Mouse (Mus musculus): ENCODE results near the gene Slc29a1. TPM values are rescaled to one million over a fixed set of nuclear protein-coding genes. Genes with fewer than 3 reads are reported as not detected.

Slc29a1 gene
- polyA plus RNA-seq, 1 experiment from 2014 or later = 46.8 TPM

GRCm38 (mm10) chr17:45555452-45556106, 43.8 kb downstream of the Slc29a1 start, which contains the start of gene Nfkbie:
Gene Nfkbie (plus strand): TSS chr17:45555703.
- H3K27me3 ChIP-seq (ENCODE audit: control insufficient read depth, insufficient read depth, low read length) = peaks cover 7% of the 10 kb centered on the region; the same call in 1 of the 2 replicates
- no peaks in the 10 kb centered on the region for H3K9me3 ChIP-seq (ENCODE audit: control insufficient read depth, low read length)
- H3K4me2 ChIP-seq = peak within 1 kb of the TSS; percentile 98
- H3K4me3 ChIP-seq (ENCODE audit: low read depth, low read length) = peak within 1 kb of the TSS; percentile 61
- no peak within 1 kb of the TSS for H3K27ac ChIP-seq (ENCODE audit: low read depth, low read length)
- WGBS = under 1% methylated on average over 45 of the region's 45 CpGs
- H3K9ac ChIP-seq (ENCODE audit: low read length) = peak within 1 kb of the TSS; percentile 77
- no peaks in the 10 kb centered on the region for H3K36me3 ChIP-seq (ENCODE audit: control insufficient read depth, insufficient read depth, low read length)
- peaks cover 10% of the 10 kb centered on the region for H3K4me1 ChIP-seq (ENCODE audit: control insufficient read depth, insufficient read depth, low read length)
- peak; percentile 80 for ATAC-seq (ENCODE audit: low FRiP score)
- DNase-seq (ENCODE audit: low spot score, missing footprints) = peak; percentile 100

GRCm38 (mm10) chr17:45554420-45554819, 45.0 kb downstream of the Slc29a1 start:
- Histone ChIP-seq H3K4me1 (ENCODE audit: control insufficient read depth, insufficient read depth, low read length) (peaks cover 18% of the 10 kb centered on the region), H3K9ac (ENCODE audit: low read length) (no peak overlapping the region), H3K4me3 (ENCODE audit: low read depth, low read length) (no peak overlapping the region), H3K4me2 (no peak overlapping the region), H3K27me3 (ENCODE audit: control insufficient read depth, insufficient read depth, low read length) (peaks cover 7% of the 10 kb centered on the region; the same call in 1 of the 2 replicates), H3K36me3 (ENCODE audit: control insufficient read depth, insufficient read depth, low read length) (no peaks in the 10 kb centered on the region), H3K27ac (ENCODE audit: low read depth, low read length) (no peak overlapping the region), H3K9me3 (ENCODE audit: control insufficient read depth, low read length) (no peaks in the 10 kb centered on the region)
- DNase-seq (ENCODE audit: low spot score, missing footprints) (no peak), ATAC-seq (ENCODE audit: low FRiP score) (no peak)
- WGBS = 43% methylated on average over 1 of the region's 1 CpGs

- H3K9me3 ChIP-seq (ENCODE audit: control insufficient read depth, low read length) = no peaks in the 10 kb centered on the region
- H3K9ac ChIP-seq (ENCODE audit: low read length) = no peak overlapping the region
- H3K4me3 ChIP-seq (ENCODE audit: low read depth, low read length) = no peak overlapping the region
- H3K27me3 ChIP-seq (ENCODE audit: control insufficient read depth, insufficient read depth, low read length) = peaks cover 9% of the 10 kb centered on the region
- no peaks in the 10 kb centered on the region for H3K36me3 ChIP-seq (ENCODE audit: control insufficient read depth, insufficient read depth, low read length)
- no peak overlapping the region for H3K27ac ChIP-seq (ENCODE audit: low read depth, low read length)
- WGBS = 83% methylated on average over 3 of the region's 3 CpGs
- DNase-seq (ENCODE audit: low spot score, missing footprints) (no peak), ATAC-seq (ENCODE audit: low FRiP score) (no peak)
- no peak overlapping the region for H3K4me2 ChIP-seq
- H3K4me1 ChIP-seq (ENCODE audit: control insufficient read depth, insufficient read depth, low read length) = peaks cover 21% of the 10 kb centered on the region
These were observed 46.3 kb downstream of the Slc29a1 start for GRCm38 (mm10) chr17:45553065-45553464.

GRCm38 (mm10) chr17:45551816-45552451, 47.5 kb downstream of the Slc29a1 start:
- Histone ChIP-seq H3K4me3 (ENCODE audit: low read depth, low read length) (no peak overlapping the region), H3K27me3 (ENCODE audit: control insufficient read depth, insufficient read depth, low read length) (peaks cover 20% of the 10 kb centered on the region), H3K4me2 (no peak overlapping the region), H3K4me1 (ENCODE audit: control insufficient read depth, insufficient read depth, low read length) (peaks cover 21% of the 10 kb centered on the region), H3K9me3 (ENCODE audit: control insufficient read depth, low read length) (no peaks in the 10 kb centered on the region), H3K9ac (ENCODE audit: low read length) (no peak overlapping the region), H3K36me3 (ENCODE audit: control insufficient read depth, insufficient read depth, low read length) (no peaks in the 10 kb centered on the region), H3K27ac (ENCODE audit: low read depth, low read length) (no peak overlapping the region)
- 4% methylated on average over 8 of the region's 8 CpGs for WGBS
- DNase-seq (ENCODE audit: low spot score, missing footprints) (peak; percentile 99), ATAC-seq (ENCODE audit: low FRiP score) (peak; percentile 29)

- DNase-seq (ENCODE audit: low spot score, missing footprints) = no peak
- H3K27ac ChIP-seq (ENCODE audit: low read depth, low read length) = no peak overlapping the region
- no peak overlapping the region for H3K4me2 ChIP-seq
- H3K36me3 ChIP-seq (ENCODE audit: control insufficient read depth, insufficient read depth, low read length) = no peaks in the 10 kb centered on the region; the same call in 1 of the 2 replicates
- peaks cover 20% of the 10 kb centered on the region for H3K27me3 ChIP-seq (ENCODE audit: control insufficient read depth, insufficient read depth, low read length)
- no peaks in the 10 kb centered on the region for H3K9me3 ChIP-seq (ENCODE audit: control insufficient read depth, low read length)
- H3K4me3 ChIP-seq (ENCODE audit: low read depth, low read length) = no peak overlapping the region
- H3K4me1 ChIP-seq (ENCODE audit: control insufficient read depth, insufficient read depth, low read length) = peaks cover 20% of the 10 kb centered on the region
- no peak overlapping the region for H3K9ac ChIP-seq (ENCODE audit: low read length)
- 47% methylated on average over 7 of the region's 7 CpGs for WGBS
- ATAC-seq (ENCODE audit: low FRiP score) = no peak
These were observed 48.1 kb downstream of the Slc29a1 start for GRCm38 (mm10) chr17:45551249-45551796.

- Histone ChIP-seq H3K27ac (ENCODE audit: low read depth, low read length) (no peak overlapping the region), H3K9ac (ENCODE audit: low read length) (peak overlapping the region; percentile 98), H3K36me3 (ENCODE audit: control insufficient read depth, insufficient read depth, low read length) (no peaks in the 10 kb centered on the region; the same call in 1 of the 2 replicates), H3K9me3 (ENCODE audit: control insufficient read depth, low read length) (no peaks in the 10 kb centered on the region), H3K4me2 (peak overlapping the region; percentile 78), H3K4me3 (ENCODE audit: low read depth, low read length) (peak overlapping the region; percentile 91; the same call in 1 of the 2 replicates), H3K4me1 (ENCODE audit: control insufficient read depth, insufficient read depth, low read length) (peaks cover 24% of the 10 kb centered on the region), H3K27me3 (ENCODE audit: control insufficient read depth, insufficient read depth, low read length) (peaks cover 30% of the 10 kb centered on the region)
- ATAC-seq (ENCODE audit: low FRiP score) (no peak), DNase-seq (ENCODE audit: low spot score, missing footprints) (no peak)
- WGBS = 38% methylated on average over 5 of the region's 5 CpGs
These were observed 49.2 kb downstream of the Slc29a1 start for GRCm38 (mm10) chr17:45550253-45550652.

GRCm38 (mm10) chr17:45549617-45550181, 49.7 kb downstream of the Slc29a1 start, which contains the start of gene Tmem151b:
Gene Tmem151b (minus strand): TSS chr17:45549677.
- Histone ChIP-seq H3K27me3 (ENCODE audit: control insufficient read depth, insufficient read depth, low read length) (peaks cover 36% of the 10 kb centered on the region), H3K36me3 (ENCODE audit: control insufficient read depth, insufficient read depth, low read length) (no peaks in the 10 kb centered on the region; the same call in 1 of the 2 replicates), H3K27ac (ENCODE audit: low read depth, low read length) (peak within 1 kb of the TSS; percentile 88), H3K9me3 (ENCODE audit: control insufficient read depth, low read length) (no peaks in the 10 kb centered on the region), H3K4me2 (peak within 1 kb of the TSS; percentile 78), H3K4me3 (ENCODE audit: low read depth, low read length) (peak within 1 kb of the TSS; percentile 91), H3K4me1 (ENCODE audit: control insufficient read depth, insufficient read depth, low read length) (peaks cover 30% of the 10 kb centered on the region), H3K9ac (ENCODE audit: low read length) (peak within 1 kb of the TSS; percentile 98)
- peak; percentile 97 for DNase-seq (ENCODE audit: low spot score, missing footprints)
- WGBS = 0% methylated on average over 14 of the region's 29 CpGs
- peak; percentile 45; the same call in 1 of the 2 replicates for ATAC-seq (ENCODE audit: low FRiP score)

- H3K27me3 ChIP-seq (ENCODE audit: control insufficient read depth, insufficient read depth, low read length) = peaks cover 44% of the 10 kb centered on the region
- ATAC-seq (ENCODE audit: low FRiP score) = peak; percentile 65
- H3K4me2 ChIP-seq = peak overlapping the region; percentile 78
- H3K9ac ChIP-seq (ENCODE audit: low read length) = peak overlapping the region; percentile 98
- no peaks in the 10 kb centered on the region; the same call in 1 of the 2 replicates for H3K36me3 ChIP-seq (ENCODE audit: control insufficient read depth, insufficient read depth, low read length)
- H3K4me1 ChIP-seq (ENCODE audit: control insufficient read depth, insufficient read depth, low read length) = peaks cover 37% of the 10 kb centered on the region
- H3K9me3 ChIP-seq (ENCODE audit: control insufficient read depth, low read length) = no peaks in the 10 kb centered on the region
- 3% methylated on average over 39 of the region's 68 CpGs for WGBS
- peak; percentile 96 for DNase-seq (ENCODE audit: low spot score, missing footprints)
- peak overlapping the region; percentile 91 for H3K4me3 ChIP-seq (ENCODE audit: low read depth, low read length)
- H3K27ac ChIP-seq (ENCODE audit: low read depth, low read length) = peak overlapping the region; percentile 88
These were observed 50.6 kb downstream of the Slc29a1 start for GRCm38 (mm10) chr17:45548541-45549512.

Measured in midbrain, embryonic 11.5 days (tissue).